Mouse (Mus musculus): ENCODE measurements around the gene Cyp24a1.
A peak's percentile ranks its signal among the peaks of the same experiment; 100 is the strongest.

The Cyp24a1 gene

GRCm38 (mm10) chr2:170497091-170497566, at the start of gene Cyp24a1:
TSS of gene Cyp24a1 (minus strand) at chr2:170497145.
- DNase-seq (ENCODE audit: low read depth, low spot score), result no peak

GRCm38 (mm10) chr2:170545745-170546144, 48.8 kb upstream of the Cyp24a1 start:
- DNase-seq (ENCODE audit: low read depth, low spot score), result no peak

DNA sequence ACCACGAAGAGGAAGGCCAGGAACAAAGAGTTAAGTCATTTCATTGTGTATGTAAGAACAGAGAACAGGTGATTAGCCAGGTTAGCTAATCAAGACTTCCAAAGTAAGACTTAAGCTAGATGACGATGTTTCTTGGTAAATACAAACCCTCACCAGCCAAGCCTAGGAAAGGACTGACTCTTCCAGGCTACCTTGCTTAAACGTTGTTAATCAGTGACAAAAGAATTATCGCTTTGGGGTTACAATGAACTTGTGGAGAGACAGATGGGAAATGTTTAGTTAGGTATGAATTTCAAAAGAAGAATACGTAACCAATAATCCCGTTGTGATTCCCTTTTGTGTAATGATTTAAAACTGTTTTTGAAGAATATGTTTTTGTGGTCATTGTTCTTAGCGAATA, 48.0 kb upstream of the Cyp24a1 start:
- no peak for DNase-seq (ENCODE audit: low read depth, low spot score)

DNA sequence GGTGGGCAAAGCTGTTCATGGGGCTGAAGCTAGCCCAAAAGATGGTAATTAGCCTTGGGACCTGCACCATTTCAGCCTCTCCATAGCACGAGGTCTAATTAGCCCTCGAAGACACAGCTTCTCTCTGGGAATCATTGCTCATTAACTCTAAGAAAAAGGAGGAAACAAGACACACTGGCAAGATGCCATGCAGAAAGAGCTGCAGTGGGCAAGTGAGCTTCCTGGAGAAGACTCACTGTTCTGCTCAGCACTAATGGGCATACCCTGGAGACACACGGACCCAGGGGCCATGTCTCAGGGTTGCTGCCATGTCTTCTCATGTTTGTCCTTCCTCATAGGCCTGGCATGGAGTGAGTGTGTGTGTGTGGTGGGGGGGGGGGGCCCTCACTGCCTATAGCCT, 47.2 kb upstream of the Cyp24a1 start:
- no peak for DNase-seq (ENCODE audit: low read depth, low spot score)

GRCm38 (mm10) chr2:170543625-170544024, 46.7 kb upstream of the Cyp24a1 start:
- no peak for DNase-seq (ENCODE audit: low read depth, low spot score)

- DNase-seq (ENCODE audit: low read depth, low spot score), result no peak
Measured at GRCm38 (mm10) chr2:170539211-170539610, 42.3 kb upstream of the Cyp24a1 start.

DNA sequence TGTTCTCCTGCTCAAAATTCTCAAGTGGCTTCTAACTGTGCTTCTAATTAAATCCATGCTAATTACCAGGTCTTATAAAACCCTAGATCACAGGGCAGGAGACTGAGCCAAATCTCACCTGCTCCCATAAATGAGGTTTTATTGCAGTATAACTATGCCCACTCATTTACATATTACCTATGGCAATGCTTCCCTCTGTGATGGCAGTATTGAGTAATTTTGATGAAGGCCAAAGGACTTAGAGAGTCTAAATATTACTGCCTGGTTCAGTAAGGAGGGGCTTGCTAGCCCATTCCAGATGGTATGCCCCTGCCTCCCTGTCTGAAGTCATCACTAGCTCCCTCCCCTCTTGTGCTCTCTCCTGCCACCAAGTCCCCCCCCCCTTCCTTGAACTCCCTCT, 38.9 kb upstream of the Cyp24a1 start:
- no peak for DNase-seq (ENCODE audit: low read depth, low spot score)

DNA sequence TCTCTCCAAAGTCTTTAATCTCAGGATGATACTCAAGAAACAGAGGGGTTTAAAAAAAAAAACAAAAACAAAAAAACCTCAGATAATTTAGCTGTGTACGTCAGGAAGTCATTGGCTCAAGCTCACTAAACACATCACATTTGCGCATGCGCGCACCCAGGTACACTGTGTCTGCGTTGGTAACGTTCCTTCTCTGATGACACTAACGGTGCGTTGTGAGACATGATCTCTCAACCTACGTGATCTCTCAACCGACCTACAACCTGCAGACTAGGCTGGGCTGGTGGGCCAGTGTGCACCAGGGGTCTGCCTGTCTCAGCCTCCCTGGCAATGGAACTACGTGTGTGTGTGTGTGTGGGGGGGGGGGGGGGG, 37.8 kb upstream of the Cyp24a1 start:
- DNase-seq (ENCODE audit: low read depth, low spot score), result no peak

DNA sequence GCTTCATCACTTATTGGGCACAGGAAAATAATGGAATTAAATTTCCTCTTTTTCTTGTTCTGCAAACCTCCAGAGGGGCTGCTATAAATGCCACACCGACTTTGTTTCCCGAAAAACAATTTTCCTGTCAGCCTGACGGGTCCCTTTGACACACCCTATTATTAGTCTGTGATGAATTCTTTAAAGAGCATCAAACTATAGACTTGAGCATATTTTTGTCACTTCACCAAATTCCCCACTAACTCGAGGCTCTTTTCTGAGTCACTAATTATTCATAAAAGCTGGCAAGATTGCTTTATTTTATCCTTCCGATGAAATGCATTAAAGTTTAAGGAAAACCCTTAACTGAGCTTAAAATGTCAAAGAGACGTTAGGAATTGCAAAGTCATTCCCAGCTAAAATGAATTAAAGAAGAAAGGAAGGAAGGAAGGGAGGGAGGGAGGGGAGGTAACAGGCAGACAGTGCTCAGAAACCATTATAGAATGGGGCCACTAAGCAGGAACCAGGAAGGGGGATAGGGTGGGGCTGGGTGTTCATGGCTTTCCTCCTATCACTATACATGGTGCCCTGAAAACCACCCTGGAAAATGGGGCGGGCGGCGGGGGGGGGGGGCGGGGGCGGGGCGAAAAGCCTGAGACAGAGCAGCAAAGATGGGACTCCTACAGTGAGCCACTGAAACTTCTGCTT, 37.3 kb upstream of the Cyp24a1 start:
- no peak for DNase-seq (ENCODE audit: low read depth, low spot score)

DNA sequence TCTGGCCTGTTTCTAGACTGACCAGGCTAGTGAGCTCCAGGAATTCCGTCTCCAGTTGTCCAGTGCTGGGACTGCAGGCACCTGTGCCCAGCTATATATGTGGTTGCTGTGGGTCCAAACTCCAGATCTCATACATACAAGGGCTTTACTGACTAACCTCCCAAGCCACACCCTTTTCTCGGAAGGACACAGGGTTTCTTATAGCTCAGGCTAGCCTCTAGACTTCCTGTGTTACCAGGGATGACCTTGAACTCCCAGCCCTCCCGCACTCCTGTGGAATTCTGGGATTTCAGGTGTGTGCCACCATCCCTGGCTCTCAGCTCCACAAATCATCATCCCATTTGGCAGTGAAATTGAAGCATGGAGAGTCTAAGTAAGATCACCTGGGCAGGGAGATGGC, 33.3 kb upstream of the Cyp24a1 start:
- DNase-seq (ENCODE audit: low read depth, low spot score), result no peak

DNA sequence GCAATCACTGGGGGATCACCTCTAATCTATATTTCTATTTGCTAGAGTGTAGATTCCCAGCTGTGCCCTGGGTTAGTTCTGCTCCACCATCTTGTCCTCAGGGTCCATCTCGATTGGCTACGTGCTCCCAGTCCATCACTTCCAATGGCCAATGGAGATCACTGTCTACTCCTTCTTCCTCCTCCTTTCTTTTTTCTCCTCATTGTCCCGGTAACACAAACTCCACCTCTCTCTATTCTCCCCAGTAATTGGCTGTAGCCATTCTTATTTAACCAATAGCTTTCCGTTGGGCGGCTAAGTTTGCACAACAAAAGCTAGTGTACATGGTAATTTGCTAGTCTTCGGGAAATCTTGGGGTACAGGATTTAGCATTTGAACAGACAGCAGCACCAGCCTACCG, 32.8 kb upstream of the Cyp24a1 start:
- no peak for DNase-seq (ENCODE audit: low read depth, low spot score)

GRCm38 (mm10) chr2:170528061-170528460, 31.1 kb upstream of the Cyp24a1 start:
- DNase-seq (ENCODE audit: low read depth, low spot score), result no peak

GRCm38 (mm10) chr2:170526513-170526912, 29.6 kb upstream of the Cyp24a1 start:
- DNase-seq (ENCODE audit: low read depth, low spot score), result no peak

DNA sequence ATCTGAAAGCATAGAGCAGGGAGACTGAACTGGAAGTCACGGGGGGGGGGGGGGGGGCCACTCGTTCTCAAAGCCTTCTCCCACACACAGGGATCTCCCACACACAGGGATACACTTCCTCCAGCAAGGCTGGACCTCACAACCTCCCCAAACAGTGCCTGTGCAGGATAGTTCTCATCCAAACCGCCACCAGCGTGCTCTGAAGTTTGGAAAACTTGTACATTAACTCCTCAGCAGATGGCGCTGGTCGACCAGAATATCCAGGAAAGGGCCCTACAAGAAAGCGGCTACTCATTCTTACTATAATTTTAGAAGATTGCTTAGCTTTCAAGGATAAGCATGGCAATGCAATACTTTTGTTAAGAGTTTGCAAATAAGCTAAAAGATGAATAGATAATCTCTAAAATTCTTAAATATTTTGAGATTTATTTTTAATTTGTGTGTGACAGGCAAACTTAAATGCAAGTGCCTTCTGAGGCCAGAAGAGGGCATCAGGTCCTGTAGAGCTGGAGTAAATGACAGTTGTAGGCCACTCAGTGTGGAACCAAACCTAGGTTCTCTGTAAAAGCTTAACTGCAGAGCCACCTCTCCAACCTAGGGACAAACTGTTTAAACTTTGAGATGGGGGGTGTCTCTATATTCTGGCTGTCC, 23.5 kb upstream of the Cyp24a1 start:
- peak; percentile 66 for DNase-seq (ENCODE audit: low read depth, low spot score)

DNA sequence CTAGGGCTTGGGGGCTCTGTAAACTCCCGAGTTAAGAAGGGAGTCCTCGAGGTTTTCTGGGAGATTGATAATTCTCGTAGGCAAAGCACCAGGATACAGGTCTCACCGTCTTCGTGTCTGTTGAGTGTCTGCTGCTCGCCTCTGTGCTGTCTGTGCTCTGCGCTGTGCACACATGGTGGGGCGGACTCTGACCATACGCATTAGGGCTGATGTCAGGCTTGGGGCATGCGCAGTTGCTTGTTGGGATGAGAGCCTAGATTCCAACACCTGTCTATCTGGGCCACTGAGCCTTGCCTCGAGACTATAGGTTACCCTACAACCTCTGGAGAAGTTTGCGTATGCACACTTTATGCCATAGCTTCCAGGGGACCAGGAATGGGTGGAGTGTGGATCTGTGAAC, 16.8 kb upstream of the Cyp24a1 start:
- DNase-seq (ENCODE audit: low read depth, low spot score), result no peak

DNA sequence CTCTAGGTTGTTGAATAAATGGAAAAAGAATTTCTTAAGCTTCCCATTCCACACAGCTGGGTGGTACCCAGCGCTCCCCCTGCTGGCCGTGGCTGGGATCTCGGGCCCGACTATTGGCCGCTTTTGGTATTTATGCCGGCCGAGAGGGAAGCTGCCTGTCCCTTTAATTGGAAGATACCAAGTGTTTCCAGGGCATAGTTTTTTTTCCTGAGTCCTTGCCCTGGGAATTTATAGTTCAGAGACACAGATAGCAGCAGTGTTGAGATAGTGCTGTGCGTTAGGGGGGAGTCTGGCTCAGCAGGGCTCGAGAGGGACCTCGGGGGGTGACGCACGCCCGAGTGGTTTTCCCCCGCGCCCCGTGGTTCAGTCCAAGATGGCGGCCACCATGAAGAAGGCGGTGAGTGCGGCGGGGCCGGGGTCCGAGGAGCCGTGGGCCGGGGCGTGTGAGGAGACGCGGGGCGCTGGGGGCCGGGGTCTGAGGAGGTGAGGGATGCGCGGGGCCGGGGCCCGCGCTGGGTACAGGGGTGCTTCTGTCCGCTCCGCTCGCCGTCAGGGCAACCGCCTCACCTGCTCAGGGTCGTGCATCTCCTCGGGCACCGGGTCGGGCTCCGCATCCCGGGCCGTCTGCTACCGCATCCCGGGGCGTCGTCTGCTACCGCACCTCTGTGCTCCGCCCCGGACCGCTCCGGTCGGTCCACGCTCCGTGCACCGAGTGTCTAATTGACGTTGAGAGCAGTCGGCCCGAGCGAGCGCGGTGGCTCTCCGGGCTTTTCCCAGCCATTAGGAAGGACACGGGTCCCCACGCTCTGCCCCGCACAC, 14.3 kb upstream of the Cyp24a1 start:
- peak; percentile 92 for DNase-seq (ENCODE audit: low read depth, low spot score)

DNA sequence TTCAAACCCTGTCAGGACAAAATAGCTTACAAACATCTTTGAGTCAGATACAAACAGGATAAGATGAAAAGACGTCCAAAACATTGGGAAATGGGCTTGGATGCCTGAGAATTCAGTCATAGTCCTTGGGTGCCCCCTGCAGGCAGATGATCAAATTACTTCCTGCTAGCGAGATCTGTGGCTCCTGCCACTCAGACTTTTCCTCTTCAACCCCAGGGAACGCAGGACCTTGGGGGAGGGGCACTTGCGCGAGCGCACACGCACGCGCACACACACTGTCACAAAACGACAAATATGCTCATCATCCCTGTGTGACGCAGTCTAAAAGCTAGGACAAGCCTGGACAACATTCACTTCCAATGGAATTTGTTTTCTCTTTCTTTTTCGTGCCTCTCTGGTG, 11.9 kb upstream of the Cyp24a1 start:
- peak; percentile 66 for DNase-seq (ENCODE audit: low read depth, low spot score)

GRCm38 (mm10) chr2:170507734-170508133, 10.8 kb upstream of the Cyp24a1 start:
- DNase-seq (ENCODE audit: low read depth, low spot score), result peak; percentile 78

DNA sequence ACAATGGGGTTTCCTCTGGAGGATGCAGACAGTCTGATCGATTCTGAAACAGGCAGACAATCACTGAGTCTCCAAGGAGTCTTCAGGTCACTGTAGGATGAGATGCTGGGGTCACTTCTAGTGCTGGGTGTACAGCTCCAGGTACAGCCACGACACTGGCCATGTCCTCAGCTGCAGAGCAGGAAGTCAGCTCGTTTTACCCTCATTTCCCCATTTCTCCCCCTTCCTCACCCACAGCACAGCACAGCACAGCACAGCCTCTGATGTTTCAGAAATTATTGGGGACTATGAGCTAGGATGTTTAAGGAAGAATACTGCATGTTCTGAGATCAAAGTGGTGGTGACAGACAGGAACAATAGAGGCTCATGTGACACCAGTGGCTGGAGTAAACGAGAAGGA, 7.0 kb upstream of the Cyp24a1 start:
- no peak for DNase-seq (ENCODE audit: low read depth, low spot score)

- DNase-seq (ENCODE audit: low read depth, low spot score), result no peak
Measured at GRCm38 (mm10) chr2:170503343-170503742, 6.4 kb upstream of the Cyp24a1 start.

- DNase-seq (ENCODE audit: low read depth, low spot score), result no peak
Measured at GRCm38 (mm10) chr2:170498011-170498410, 1.1 kb upstream of the Cyp24a1 start.

DNA sequence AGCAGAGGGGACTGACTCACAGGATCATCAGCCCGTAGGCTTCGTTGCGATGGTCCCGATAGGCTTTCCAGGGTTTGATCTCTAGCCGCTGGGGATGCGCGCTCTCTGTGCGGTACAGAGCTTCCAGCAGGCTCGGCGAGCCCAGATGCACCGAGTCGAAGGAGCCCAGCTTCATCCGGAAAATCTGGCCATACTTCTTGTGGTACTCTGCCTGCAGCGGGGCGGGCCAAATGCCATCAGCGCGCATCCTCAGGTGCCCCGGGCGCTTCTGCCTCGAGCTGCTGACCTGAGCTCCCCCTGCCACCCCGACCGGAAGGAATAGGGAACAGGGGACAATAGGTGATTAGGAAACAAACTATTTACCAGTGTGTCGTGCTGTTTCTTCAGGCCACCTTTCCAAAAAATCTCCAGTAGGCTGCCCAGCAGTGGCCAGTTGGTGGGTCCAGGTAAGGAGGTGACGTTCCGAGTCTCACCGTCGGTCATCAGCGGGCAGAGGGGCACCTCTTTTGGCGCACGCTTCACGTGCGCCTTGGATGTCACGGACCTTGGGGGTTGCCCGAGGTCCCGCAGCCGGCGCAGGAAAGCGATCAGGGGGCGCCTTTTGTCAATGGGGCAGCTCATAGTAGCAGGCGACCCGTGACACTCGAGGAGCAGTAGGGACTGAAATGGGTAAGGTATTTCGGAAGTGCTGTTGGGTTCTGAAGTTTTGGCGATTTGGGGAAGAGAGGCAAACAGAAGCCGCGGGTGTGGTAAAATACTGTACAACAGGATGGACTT, 603 bp downstream of the Cyp24a1 start, which contains the start of gene Pfdn4:
Gene Pfdn4, plus strand, starts transcription at position 275 of the 777 bp plus-strand sequence.
- no peak for DNase-seq (ENCODE audit: low read depth, low spot score)
